Mouse (Mus musculus): ENCODE measurements around the gene Mmd. TPM values are rescaled to one million over a fixed set of nuclear protein-coding genes. Genes with fewer than 3 reads are reported as not detected.
"Not testable (repeated sequence)": the region's sequence is repeated elsewhere in the genome, so short reads cannot be mapped to it uniquely, and the experiment has no call there.

Mmd gene
- polyA plus RNA-seq, 1 experiment from 2014 or later = 41.6 TPM

DNA sequence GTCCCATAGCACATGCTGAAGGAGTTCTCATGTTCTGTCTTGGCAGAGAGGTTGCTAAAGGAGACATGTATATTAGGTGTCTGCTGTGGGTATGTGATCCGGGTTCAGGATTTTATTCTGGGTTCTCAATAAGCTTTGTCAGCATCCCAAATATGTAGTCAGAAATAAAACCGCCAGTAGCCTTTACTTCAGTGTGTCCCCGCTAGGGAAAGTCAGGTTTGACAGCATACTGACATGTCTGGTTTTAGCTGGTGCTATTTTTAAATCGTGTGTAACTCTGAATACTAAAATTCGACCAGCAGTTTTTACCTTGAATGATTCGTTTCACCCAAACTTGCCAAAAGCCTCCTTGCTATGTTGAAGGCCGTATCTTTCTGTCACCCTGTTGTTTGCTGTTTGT, 16.3 kb downstream of the Mmd start:
- no peak overlapping the region for H3K4me2 ChIP-seq (replicated peaks)
- no peak overlapping the region for H3K4me3 ChIP-seq (replicated peaks)
- WGBS = 63% methylated on average over 7 of the region's 7 CpGs
- H3K27ac ChIP-seq (replicated peaks) = no peak overlapping the region
- H3K27me3 ChIP-seq = no peaks in the 10 kb centered on the region
- H3K9me3 ChIP-seq (replicated peaks) = no peaks in the 10 kb centered on the region
- H3K4me1 ChIP-seq = peaks cover 35% of the 10 kb centered on the region
- ATAC-seq (ENCODE audit: insufficient number of reproducible peaks, low FRiP score, low TSS enrichment, low read depth) = no peak
- H3K9ac ChIP-seq = no peak overlapping the region
- H3K36me3 ChIP-seq = peaks cover 36% of the 10 kb centered on the region

DNA sequence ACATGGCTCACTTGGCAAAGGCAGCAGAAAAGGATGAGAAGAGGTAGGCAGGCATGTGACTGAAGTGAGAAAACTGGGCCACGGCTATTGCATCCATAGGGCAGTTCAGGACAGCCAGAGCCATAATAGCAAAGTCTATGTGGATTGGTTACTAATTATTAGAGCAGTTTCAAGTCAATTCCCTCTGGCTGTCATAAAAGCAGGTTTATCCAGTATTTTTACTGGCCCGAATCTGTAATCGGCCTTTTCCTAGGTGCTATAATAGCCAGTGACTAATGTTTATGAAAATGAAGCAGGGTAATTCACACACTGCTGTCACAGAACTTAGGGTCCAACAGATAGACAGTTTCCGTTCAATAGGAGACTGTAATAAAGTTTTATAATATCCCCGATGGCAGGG, 19.7 kb downstream of the Mmd start:
- ATAC-seq (ENCODE audit: insufficient number of reproducible peaks, low FRiP score, low TSS enrichment, low read depth) = no peak
- H3K9me3 ChIP-seq (replicated peaks) = no peaks in the 10 kb centered on the region
- WGBS = 64% methylated on average over 5 of the region's 5 CpGs
- H3K4me1 ChIP-seq = peaks cover 34% of the 10 kb centered on the region
- H3K4me3 ChIP-seq (replicated peaks) = no peak overlapping the region
- H3K36me3 ChIP-seq = peaks cover 9% of the 10 kb centered on the region; the same call in 1 of the 2 replicates
- no peak overlapping the region for H3K9ac ChIP-seq
- peak overlapping the region; percentile 34; the same call in 1 of the 2 replicates for H3K27ac ChIP-seq (replicated peaks)
- no peak overlapping the region for H3K4me2 ChIP-seq (replicated peaks)
- no peaks in the 10 kb centered on the region for H3K27me3 ChIP-seq

DNA sequence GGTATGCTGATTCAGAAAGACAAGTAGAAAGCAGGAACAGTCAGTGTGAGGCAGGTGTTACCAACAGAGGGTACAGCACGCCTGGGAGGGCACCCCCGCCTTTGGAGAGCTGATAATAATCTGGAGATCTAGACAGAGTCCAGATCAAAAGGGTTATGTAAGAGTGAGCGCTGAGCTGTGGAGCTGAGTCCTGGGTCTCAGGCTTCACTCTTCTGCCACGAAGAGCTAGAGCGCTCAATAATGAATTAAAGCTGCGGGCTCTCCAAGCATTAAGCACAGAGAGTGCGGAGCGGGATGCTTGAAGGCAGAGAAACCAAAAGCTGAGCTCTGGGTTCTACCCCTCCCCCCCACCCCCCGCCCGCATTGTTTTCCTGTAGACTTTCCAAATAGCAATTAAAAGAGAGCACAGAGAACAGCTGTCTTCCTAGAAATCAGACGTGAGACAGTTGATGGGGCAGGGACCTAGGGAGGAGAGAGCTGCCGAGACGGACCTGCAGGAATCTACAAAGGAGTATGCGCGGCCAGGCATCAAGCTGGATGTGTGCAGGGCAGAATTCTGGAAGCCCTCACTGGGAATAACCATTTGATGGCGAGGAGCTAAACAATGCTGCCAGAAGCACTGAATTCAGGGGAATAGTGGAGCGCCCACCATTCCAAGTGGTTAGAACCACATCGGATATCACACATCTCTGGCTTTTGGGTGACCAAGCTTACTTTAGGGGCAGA, 20.3 kb downstream of the Mmd start:
- peak; percentile 39 for ATAC-seq (ENCODE audit: insufficient number of reproducible peaks, low FRiP score, low TSS enrichment, low read depth)
- peak overlapping the region; percentile 45; the same call in 1 of the 2 replicates for H3K27ac ChIP-seq (replicated peaks)
- H3K4me3 ChIP-seq (replicated peaks) = no peak overlapping the region
- H3K9me3 ChIP-seq (replicated peaks) = no peaks in the 10 kb centered on the region
- 25% methylated on average over 18 of the region's 18 CpGs for WGBS
- H3K4me1 ChIP-seq = peaks cover 28% of the 10 kb centered on the region
- no peak overlapping the region for H3K9ac ChIP-seq
- H3K4me2 ChIP-seq (replicated peaks) = peak overlapping the region; percentile 29
- H3K36me3 ChIP-seq = peaks cover 9% of the 10 kb centered on the region; the same call in 1 of the 2 replicates
- no peaks in the 10 kb centered on the region for H3K27me3 ChIP-seq

DNA sequence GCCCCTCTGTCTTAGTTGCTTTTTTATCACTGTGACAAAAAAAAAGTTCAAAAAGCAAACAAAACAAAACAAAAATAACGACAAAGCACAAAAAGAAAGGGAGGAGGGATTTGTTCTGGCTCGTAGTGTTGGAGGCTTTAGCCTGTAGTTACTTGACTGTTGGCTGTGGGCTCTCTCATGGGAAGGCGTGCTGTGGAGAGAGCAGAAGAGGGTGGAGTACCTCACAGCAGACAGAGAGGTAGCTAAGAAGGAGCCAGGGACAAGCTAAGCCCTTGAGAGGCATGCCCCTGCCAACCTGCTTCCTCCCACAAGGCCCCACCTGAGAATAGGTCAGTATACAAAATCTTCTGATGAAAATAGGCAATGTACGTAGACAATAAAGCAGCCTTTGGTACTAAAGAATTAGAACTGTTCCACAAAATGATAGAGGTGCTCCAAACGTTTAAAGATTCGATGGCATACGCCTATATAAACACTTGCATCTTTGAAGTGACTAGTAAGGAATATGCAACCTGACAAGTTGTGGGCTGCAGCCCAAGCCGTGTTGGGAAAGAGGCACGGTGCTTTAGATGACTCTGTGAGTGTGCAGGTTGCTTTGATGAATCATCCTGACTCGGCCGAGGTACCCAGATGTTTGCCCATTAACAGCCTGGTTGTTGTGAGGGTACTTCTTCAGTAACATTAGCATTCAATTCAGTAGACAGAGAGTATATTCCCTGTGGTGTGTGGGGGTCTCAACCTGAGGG, 21.0 kb downstream of the Mmd start:
- 60% methylated on average over 11 of the region's 11 CpGs for WGBS
- Histone ChIP-seq H3K36me3 (peaks cover 9% of the 10 kb centered on the region; the same call in 1 of the 2 replicates), H3K4me1 (peaks cover 26% of the 10 kb centered on the region), H3K27ac (replicated peaks) (0 out of 2 replicates have a peak overlapping the region, but pooled peaks have one; percentile 45), H3K4me2 (replicated peaks) (peak overlapping the region; percentile 29), H3K27me3 (no peaks in the 10 kb centered on the region), H3K4me3 (replicated peaks) (no peak overlapping the region), H3K9me3 (replicated peaks) (no peaks in the 10 kb centered on the region), H3K9ac (no peak overlapping the region)
- no peak for ATAC-seq (ENCODE audit: insufficient number of reproducible peaks, low FRiP score, low TSS enrichment, low read depth)

DNA sequence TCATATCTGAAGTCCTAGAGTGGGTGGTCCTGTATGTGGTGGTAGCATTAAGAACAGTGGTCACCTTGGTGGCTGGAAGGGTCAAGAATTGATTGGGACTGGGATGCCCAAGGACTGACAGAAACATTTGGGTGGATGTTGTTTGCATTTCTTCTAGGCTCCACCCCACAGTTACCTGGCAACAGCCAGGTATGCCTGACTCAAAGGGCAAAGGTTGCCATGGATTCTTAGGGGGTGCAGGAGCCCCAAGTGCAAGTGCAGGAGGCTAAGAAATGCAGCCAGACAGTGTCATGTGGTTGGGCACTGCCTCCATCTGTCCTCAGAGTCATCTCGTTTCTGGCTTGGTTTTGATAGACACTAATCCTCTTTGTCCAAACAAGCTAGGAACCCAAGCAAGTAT, 24.9 kb downstream of the Mmd start:
- Histone ChIP-seq H3K27ac (replicated peaks) (no peak overlapping the region), H3K27me3 (no peaks in the 10 kb centered on the region), H3K4me1 (peaks cover 11% of the 10 kb centered on the region), H3K4me3 (replicated peaks) (no peak overlapping the region), H3K9ac (no peak overlapping the region), H3K9me3 (replicated peaks) (no peaks in the 10 kb centered on the region), H3K36me3 (peaks cover 6% of the 10 kb centered on the region; the same call in 1 of the 2 replicates), H3K4me2 (replicated peaks) (no peak overlapping the region)
- WGBS = 39% methylated on average over 1 of the region's 1 CpGs
- no peak for ATAC-seq (ENCODE audit: insufficient number of reproducible peaks, low FRiP score, low TSS enrichment, low read depth)

DNA sequence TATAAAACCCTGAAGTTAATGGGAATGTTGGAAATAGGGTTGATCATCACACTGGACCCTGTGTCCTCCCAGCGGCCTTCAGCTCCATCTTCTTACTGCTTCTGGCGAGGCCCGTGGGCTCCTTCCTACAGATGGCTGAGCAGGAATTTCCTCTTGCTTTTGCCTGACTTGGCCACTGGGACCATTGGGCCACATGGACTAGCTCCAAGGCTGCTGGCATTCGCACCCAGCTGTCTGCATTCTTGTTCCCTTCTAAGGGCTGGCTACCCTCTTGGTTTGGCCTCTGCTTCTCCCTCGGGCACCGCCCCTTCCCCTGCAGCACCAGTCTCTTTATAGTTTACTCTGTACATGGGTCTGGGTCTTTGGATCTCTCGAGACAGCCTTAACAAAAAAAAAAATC, 26.4 kb downstream of the Mmd start:
- no peak for ATAC-seq (ENCODE audit: insufficient number of reproducible peaks, low FRiP score, low TSS enrichment, low read depth)
- peaks cover 6% of the 10 kb centered on the region; the same call in 1 of the 2 replicates for H3K36me3 ChIP-seq
- H3K27ac ChIP-seq (replicated peaks) = no peak overlapping the region
- no peaks in the 10 kb centered on the region for H3K9me3 ChIP-seq (replicated peaks)
- H3K27me3 ChIP-seq = no peaks in the 10 kb centered on the region
- H3K4me3 ChIP-seq (replicated peaks) = no peak overlapping the region
- H3K4me1 ChIP-seq = no peaks in the 10 kb centered on the region
- H3K4me2 ChIP-seq (replicated peaks) = no peak overlapping the region
- no peak overlapping the region for H3K9ac ChIP-seq
- WGBS = 82% methylated on average over 7 of the region's 7 CpGs

DNA sequence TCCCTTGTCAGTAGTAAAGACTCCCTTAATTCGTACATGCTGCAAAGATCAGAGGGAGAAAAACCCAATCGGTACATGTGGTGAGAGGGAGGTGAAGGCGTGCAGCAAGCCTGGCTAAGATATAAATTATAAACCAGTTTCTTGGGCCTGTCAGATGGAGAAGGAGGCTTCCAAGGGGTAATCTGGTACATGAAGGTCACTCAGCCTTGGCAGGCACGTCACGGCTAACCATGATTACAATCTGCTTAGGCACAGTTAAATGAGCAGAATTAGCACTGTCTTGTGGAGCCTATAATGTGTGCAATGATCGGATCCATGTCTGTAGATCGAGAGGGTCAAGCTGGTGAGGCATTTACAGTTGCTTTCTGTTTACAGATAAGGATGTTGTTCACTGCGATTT, 26.9 kb downstream of the Mmd start:
- H3K36me3 ChIP-seq = peaks cover 6% of the 10 kb centered on the region; the same call in 1 of the 2 replicates
- ATAC-seq (ENCODE audit: insufficient number of reproducible peaks, low FRiP score, low TSS enrichment, low read depth) = no peak
- no peak overlapping the region for H3K27ac ChIP-seq (replicated peaks)
- no peak overlapping the region for H3K9ac ChIP-seq
- H3K27me3 ChIP-seq = no peaks in the 10 kb centered on the region
- H3K4me3 ChIP-seq (replicated peaks) = no peak overlapping the region
- WGBS = 82% methylated on average over 8 of the region's 8 CpGs
- no peak overlapping the region for H3K4me2 ChIP-seq (replicated peaks)
- H3K9me3 ChIP-seq (replicated peaks) = no peaks in the 10 kb centered on the region
- H3K4me1 ChIP-seq = no peaks in the 10 kb centered on the region

DNA sequence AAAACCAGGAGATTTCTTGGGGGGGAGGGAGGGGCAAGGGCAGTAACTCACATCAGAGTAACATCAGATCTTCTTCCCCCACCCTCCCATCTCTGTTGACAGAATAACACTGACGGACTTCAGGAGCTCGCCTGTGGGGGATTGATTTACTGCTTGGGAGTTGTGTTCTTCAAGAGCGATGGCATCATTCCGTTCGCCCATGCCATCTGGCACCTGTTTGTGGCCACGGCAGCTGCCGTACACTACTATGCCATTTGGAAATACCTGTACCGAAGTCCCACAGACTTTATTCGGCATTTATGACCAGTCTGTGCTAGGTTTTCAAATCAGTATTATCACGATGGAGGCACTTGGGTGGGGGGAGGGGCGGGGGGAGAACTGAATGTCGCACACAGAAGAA, 27.3 kb downstream of the Mmd start:
- no peaks in the 10 kb centered on the region for H3K27me3 ChIP-seq

DNA sequence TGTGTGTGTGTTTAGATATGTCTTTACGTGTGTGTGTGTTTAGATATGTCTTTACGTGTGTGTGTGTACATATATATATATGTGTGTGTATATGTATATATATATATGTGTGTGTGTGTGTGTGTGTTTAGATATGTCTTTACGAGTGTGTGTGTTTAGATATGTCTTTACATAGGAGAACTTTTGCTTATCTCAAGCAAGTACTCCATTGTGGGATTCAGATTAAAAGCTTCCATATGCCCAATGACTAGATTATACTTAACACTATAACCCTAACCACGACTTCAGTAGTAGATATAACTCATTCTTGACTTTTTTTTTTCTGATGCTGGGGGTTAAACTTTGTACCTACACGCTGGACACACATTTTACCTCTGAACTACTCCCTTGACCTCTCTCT, 30.8 kb downstream of the Mmd start:
- Histone ChIP-seq H3K27me3 (no peaks in the 10 kb centered on the region), H3K4me3 (replicated peaks) (no peak overlapping the region)

More for the DNA sequence above, 27.3 kb downstream of the Mmd start:
- Histone ChIP-seq H3K4me3 (replicated peaks) (no peak overlapping the region), H3K9ac (no peak overlapping the region), H3K4me2 (replicated peaks) (no peak overlapping the region), H3K27ac (replicated peaks) (no peak overlapping the region), H3K4me1 (no peaks in the 10 kb centered on the region), H3K36me3 (peaks cover 6% of the 10 kb centered on the region; the same call in 1 of the 2 replicates), H3K9me3 (replicated peaks) (no peaks in the 10 kb centered on the region)
- no peak for ATAC-seq (ENCODE audit: insufficient number of reproducible peaks, low FRiP score, low TSS enrichment, low read depth)
- WGBS = 90% methylated on average over 12 of the region's 12 CpGs

DNA sequence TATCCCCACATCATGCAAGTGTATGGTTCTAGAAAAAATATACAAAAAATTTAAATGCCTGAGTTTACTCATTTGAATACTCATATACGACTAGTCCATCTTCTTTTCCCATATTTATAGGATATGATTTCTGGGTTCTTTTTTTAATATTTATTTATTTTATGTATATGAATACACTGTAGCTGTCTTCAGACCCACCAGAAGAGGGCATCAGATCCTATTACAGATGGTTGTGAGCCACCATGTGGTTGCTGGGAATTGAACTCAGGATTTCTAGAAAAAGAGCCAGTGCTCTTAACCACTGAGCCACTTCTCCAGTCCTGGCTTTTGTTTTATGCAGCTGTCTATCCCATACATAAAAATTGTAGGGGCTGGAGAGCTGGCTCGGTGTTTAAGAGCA, 32.7 kb downstream of the Mmd start:
- not testable (repeated sequence) for H3K9me3 ChIP-seq (replicated peaks); H3K27ac ChIP-seq (replicated peaks); H3K36me3 ChIP-seq; ATAC-seq (ENCODE audit: insufficient number of reproducible peaks, low FRiP score, low TSS enrichment, low read depth); H3K4me1 ChIP-seq; H3K4me3 ChIP-seq (replicated peaks); H3K27me3 ChIP-seq; H3K4me2 ChIP-seq (replicated peaks); H3K9ac ChIP-seq
- 85% methylated on average over 2 of the region's 2 CpGs for WGBS

More for the DNA sequence above, 30.8 kb downstream of the Mmd start:
- H3K9me3 ChIP-seq (replicated peaks) = no peaks in the 10 kb centered on the region
- H3K9ac ChIP-seq = no peak overlapping the region
- 92% methylated on average over 5 of the region's 5 CpGs for WGBS
- no peak for ATAC-seq (ENCODE audit: insufficient number of reproducible peaks, low FRiP score, low TSS enrichment, low read depth)
- H3K4me2 ChIP-seq (replicated peaks) = no peak overlapping the region
- H3K4me1 ChIP-seq = no peaks in the 10 kb centered on the region
- no peaks in the 10 kb centered on the region; the same call in 1 of the 2 replicates for H3K36me3 ChIP-seq
- no peak overlapping the region for H3K27ac ChIP-seq (replicated peaks)

DNA sequence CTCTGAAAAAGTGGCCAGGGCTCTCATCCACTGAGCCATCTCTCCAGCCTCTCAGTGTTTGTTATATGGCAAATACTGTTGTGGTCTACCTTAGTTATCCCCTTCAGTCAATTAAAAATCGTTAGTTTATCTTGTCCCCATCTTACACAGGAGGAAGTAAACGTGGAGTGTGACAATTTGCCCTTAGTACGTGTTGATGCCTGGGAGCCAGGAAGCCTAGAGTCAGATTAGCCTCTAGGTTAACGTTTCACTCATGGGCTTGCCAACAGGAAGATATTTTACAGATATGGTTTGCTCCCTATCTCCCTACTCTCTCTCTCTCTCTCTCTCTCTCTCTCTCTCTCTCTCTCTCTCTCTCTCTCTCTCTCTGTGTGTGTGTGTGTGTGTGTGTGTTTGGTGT, 33.9 kb downstream of the Mmd start:
- Histone ChIP-seq H3K9me3 (replicated peaks) (no peaks in the 10 kb centered on the region), H3K27ac (replicated peaks) (no peak overlapping the region), H3K36me3 (no peaks in the 10 kb centered on the region), H3K9ac (no peak overlapping the region), H3K4me1 (no peaks in the 10 kb centered on the region), H3K4me2 (replicated peaks) (no peak overlapping the region), H3K4me3 (replicated peaks) (no peak overlapping the region), H3K27me3 (no peaks in the 10 kb centered on the region)
- WGBS = 50% methylated on average over 4 of the region's 4 CpGs
- ATAC-seq (ENCODE audit: insufficient number of reproducible peaks, low FRiP score, low TSS enrichment, low read depth) = no peak

Measured in embryonic facial prominence, embryonic 15.5 days (tissue).